Mouse (Mus musculus) hindbrain, embryonic 14.5 days (tissue): Measurements from ENCODE around the gene Prkca. TPM values are rescaled to one million over a fixed set of nuclear protein-coding genes. Genes with fewer than 3 reads are reported as not detected.
A peak's percentile ranks its signal among the peaks of the same experiment; 100 is the strongest.

Source experiments
- ATAC-seq: fragments of 200-750 bp; cut with Nextera tagmentation; 2 replicates; pipeline ENCODE4 v1.8.0; 2017; ENCODE audit warnings: moderate number of reproducible peaks, mild to moderate bottlenecking, moderate TSS enrichment, moderate library complexity; ENCODE audit not compliant: low FRiP score
- DNase-seq: peaks from one replicate; pipeline ENCODE4 v3.0.0-alpha.2; 2015; ENCODE audit warnings: low spot score
- H3K27ac ChIP-seq: fragments of 300-500 bp; sonication (generic); 2 replicates; pipeline ENCODE4 v1.5.1; 2014; ENCODE audit warnings: mild to moderate bottlenecking, moderate library complexity
- H3K27me3 ChIP-seq: fragments of 300-500 bp; sonication (generic); 2 replicates; pipeline ENCODE4 v1.6.1; 2014; ENCODE audit warnings: mild to moderate bottlenecking, low read length, mixed read lengths; ENCODE audit not compliant: control insufficient read depth, insufficient read depth
- H3K36me3 ChIP-seq: fragments of 300-500 bp; sonication (generic); replicated peaks from 2 replicates; pipeline ENCODE4 v1.6.1; 2014; ENCODE audit not compliant: control insufficient read depth, insufficient read depth
- H3K4me1 ChIP-seq: fragments of 300-500 bp; sonication (generic); replicated peaks from 2 replicates; pipeline ENCODE4 v1.6.1; 2014; ENCODE audit warnings: antibody characterized with exemption, low read length, mixed read lengths; ENCODE audit not compliant: control insufficient read depth, insufficient read depth
- H3K4me2 ChIP-seq: fragments of 300-500 bp; sonication (generic); replicated peaks from 2 replicates; pipeline ENCODE4 v1.6.1; 2014; ENCODE audit warnings: mild to moderate bottlenecking, moderate library complexity
- H3K4me3 ChIP-seq: fragments of 300-500 bp; sonication (generic); replicated peaks from 2 replicates; pipeline ENCODE4 v1.5.1; 2014; ENCODE audit warnings: mild to moderate bottlenecking, low read length
- H3K9ac ChIP-seq: fragments of 300-500 bp; sonication (generic); 2 replicates; pipeline ENCODE4 v1.6.1; 2014
- H3K9me3 ChIP-seq: fragments of 300-500 bp; sonication (generic); 2 replicates; pipeline ENCODE4 v1.6.1; 2016; ENCODE audit warnings: low read length; ENCODE audit not compliant: control insufficient read depth
- WGBS: fragments of 180-500 bp; shearing (Covaris S2); extraction: QIAGEN DNeasy Blood & Tissue Kit; methylation state at CpG from one replicate; pipeline ENCODE4 v1.1.7; 2014; 5-methylcytosine and 5-hydroxymethylcytosine counted together
- polyA plus RNA-seq: library from polyadenylated mRNA; unstranded; fragments of >200 nt; fragmentation: Nextera tagmentation; extraction: Ambion mirVana; gene quantifications from 2 replicates; pipeline ENCODE4 v1.2.1, GENCODE M21; 2014

Prkca gene
- polyA plus RNA-seq, 1 experiment from 2014 or later, result 9.1 TPM

GRCm38 (mm10) chr11:108226248-108226647, 117.5 kb downstream of the Prkca start:
- Histone ChIP-seq H3K27ac (no peak overlapping the region), H3K9me3 (no peaks in the 10 kb centered on the region), H3K4me3 (no peak overlapping the region), H3K4me2 (no peak overlapping the region), H3K4me1 (peaks cover 32% of the 10 kb centered on the region), H3K9ac (no peak overlapping the region), H3K27me3 (no peaks in the 10 kb centered on the region), H3K36me3 (no peaks in the 10 kb centered on the region)
- ATAC-seq (no peak), DNase-seq (no peak)
- WGBS, result 72% methylated on average over 5 of the region's 5 CpGs

- Histone ChIP-seq H3K27me3 (no peaks in the 10 kb centered on the region), H3K4me3 (no peak overlapping the region), H3K4me2 (no peak overlapping the region), H3K9ac (no peak overlapping the region), H3K4me1 (peaks cover 38% of the 10 kb centered on the region), H3K9me3 (no peaks in the 10 kb centered on the region), H3K27ac (peak overlapping the region; percentile 47; the same call in 1 of the 2 replicates), H3K36me3 (no peaks in the 10 kb centered on the region)
- 30% methylated on average over 11 of the region's 11 CpGs for WGBS
- DNase-seq (no peak), ATAC-seq (no peak)
Measured at GRCm38 (mm10) chr11:108224233-108224973, 119.3 kb downstream of the Prkca start.

GRCm38 (mm10) chr11:108223613-108224232, 120.0 kb downstream of the Prkca start:
- H3K9me3 ChIP-seq, result no peaks in the 10 kb centered on the region
- no peaks in the 10 kb centered on the region for H3K27me3 ChIP-seq
- WGBS, result 42% methylated on average over 13 of the region's 13 CpGs
- peak; percentile 32; the same call in 1 of the 2 replicates for ATAC-seq
- no peak overlapping the region for H3K4me3 ChIP-seq
- H3K4me1 ChIP-seq, result peaks cover 38% of the 10 kb centered on the region
- H3K4me2 ChIP-seq, result no peak overlapping the region
- DNase-seq, result no peak
- no peak overlapping the region; the same call in 1 of the 2 replicates for H3K9ac ChIP-seq
- H3K36me3 ChIP-seq, result no peaks in the 10 kb centered on the region
- H3K27ac ChIP-seq, result peak overlapping the region; percentile 47

GRCm38 (mm10) chr11:108223154-108223553, 120.6 kb downstream of the Prkca start:
- Histone ChIP-seq H3K27ac (peak overlapping the region; percentile 47), H3K36me3 (no peaks in the 10 kb centered on the region), H3K4me1 (peaks cover 38% of the 10 kb centered on the region), H3K9me3 (no peaks in the 10 kb centered on the region), H3K9ac (no peak overlapping the region; the same call in 1 of the 2 replicates), H3K27me3 (no peaks in the 10 kb centered on the region), H3K4me2 (no peak overlapping the region), H3K4me3 (no peak overlapping the region)
- ATAC-seq, result no peak
- DNase-seq, result no peak
- WGBS, result 72% methylated on average over 6 of the region's 6 CpGs

- H3K4me3 ChIP-seq, result no peak overlapping the region
- ATAC-seq, result no peak
- no peak for DNase-seq
- H3K27ac ChIP-seq, result no peak overlapping the region
- H3K9ac ChIP-seq, result no peak overlapping the region
- H3K36me3 ChIP-seq, result no peaks in the 10 kb centered on the region
- WGBS, result 83% methylated on average over 8 of the region's 8 CpGs
- no peaks in the 10 kb centered on the region for H3K9me3 ChIP-seq
- no peak overlapping the region for H3K4me2 ChIP-seq
- no peaks in the 10 kb centered on the region for H3K27me3 ChIP-seq
- H3K4me1 ChIP-seq, result peaks cover 38% of the 10 kb centered on the region
Measured at GRCm38 (mm10) chr11:108222616-108223015, 121.1 kb downstream of the Prkca start.

- Histone ChIP-seq H3K27ac (no peak overlapping the region), H3K9me3 (no peaks in the 10 kb centered on the region), H3K9ac (no peak overlapping the region), H3K36me3 (no peaks in the 10 kb centered on the region), H3K4me1 (peaks cover 38% of the 10 kb centered on the region), H3K27me3 (no peaks in the 10 kb centered on the region), H3K4me3 (no peak overlapping the region), H3K4me2 (no peak overlapping the region)
- WGBS, result 75% methylated on average over 3 of the region's 3 CpGs
- ATAC-seq (no peak), DNase-seq (no peak)
Measured at GRCm38 (mm10) chr11:108222026-108222425, 121.7 kb downstream of the Prkca start.

GRCm38 (mm10) chr11:108221124-108221835, 122.4 kb downstream of the Prkca start:
- Histone ChIP-seq H3K36me3 (no peaks in the 10 kb centered on the region), H3K4me3 (no peak overlapping the region), H3K4me1 (peaks cover 46% of the 10 kb centered on the region), H3K4me2 (no peak overlapping the region), H3K9me3 (no peaks in the 10 kb centered on the region), H3K27ac (no peak overlapping the region), H3K9ac (no peak overlapping the region), H3K27me3 (no peaks in the 10 kb centered on the region)
- DNase-seq (no peak), ATAC-seq (no peak)
- WGBS, result 78% methylated on average over 13 of the region's 13 CpGs

- ATAC-seq (no peak), DNase-seq (no peak)
- H3K4me2 ChIP-seq, result no peak overlapping the region
- no peak overlapping the region for H3K4me3 ChIP-seq
- no peak overlapping the region for H3K27ac ChIP-seq
- no peaks in the 10 kb centered on the region for H3K36me3 ChIP-seq
- no peak overlapping the region for H3K9ac ChIP-seq
- WGBS, result 82% methylated on average over 5 of the region's 5 CpGs
- H3K9me3 ChIP-seq, result no peaks in the 10 kb centered on the region
- no peaks in the 10 kb centered on the region for H3K27me3 ChIP-seq
- H3K4me1 ChIP-seq, result peaks cover 52% of the 10 kb centered on the region
Measured at GRCm38 (mm10) chr11:108220605-108221004, 123.1 kb downstream of the Prkca start.

- 66% methylated on average over 8 of the region's 8 CpGs for WGBS
- Histone ChIP-seq H3K27ac (no peak overlapping the region), H3K4me3 (no peak overlapping the region), H3K36me3 (no peaks in the 10 kb centered on the region), H3K27me3 (no peaks in the 10 kb centered on the region), H3K4me2 (no peak overlapping the region), H3K9ac (no peak overlapping the region), H3K4me1 (peaks cover 31% of the 10 kb centered on the region), H3K9me3 (no peaks in the 10 kb centered on the region)
- ATAC-seq (no peak), DNase-seq (no peak)
Measured at GRCm38 (mm10) chr11:108217043-108217442, 126.7 kb downstream of the Prkca start.
